Mouse (Mus musculus): Measurements from ENCODE around the gene Gnb1.

The Gnb1 gene

GRCm38 (mm10) chr4:155580420-155580819 lies 89.3 kb downstream of the Gnb1 start:
- DNase-seq = peak; percentile 73

DNA sequence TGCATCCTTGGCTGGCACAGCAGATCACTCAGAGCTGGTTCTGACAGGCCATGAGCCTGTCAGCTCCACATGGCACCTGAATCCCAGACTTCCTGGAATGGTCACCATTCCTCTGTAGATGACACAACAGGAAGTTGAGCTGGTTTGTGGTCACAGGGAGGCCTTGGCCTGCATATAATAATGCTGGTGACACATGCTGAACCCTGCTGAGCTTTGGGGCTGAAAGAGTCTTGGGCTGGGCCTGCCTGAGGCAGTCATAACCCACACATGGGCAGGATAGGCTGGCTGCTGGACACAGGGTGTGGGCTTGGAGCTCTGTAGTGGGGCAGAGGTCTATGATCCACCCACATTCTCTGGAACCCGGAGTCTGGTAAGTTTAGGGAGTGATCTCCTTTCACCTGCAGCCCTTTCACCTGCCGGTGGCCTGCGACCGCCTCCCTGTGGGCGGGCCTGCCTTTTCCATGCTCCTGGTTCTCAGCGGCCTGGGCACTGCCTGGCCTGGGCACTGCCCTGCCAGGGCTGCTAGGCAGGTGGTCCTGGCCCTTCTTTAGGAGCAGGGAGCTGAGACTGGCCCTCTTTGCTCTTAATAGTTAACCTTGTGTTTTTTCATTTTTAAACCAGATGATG lies 91.2 kb downstream of the Gnb1 start:
- peak; percentile 32 for DNase-seq

DNA sequence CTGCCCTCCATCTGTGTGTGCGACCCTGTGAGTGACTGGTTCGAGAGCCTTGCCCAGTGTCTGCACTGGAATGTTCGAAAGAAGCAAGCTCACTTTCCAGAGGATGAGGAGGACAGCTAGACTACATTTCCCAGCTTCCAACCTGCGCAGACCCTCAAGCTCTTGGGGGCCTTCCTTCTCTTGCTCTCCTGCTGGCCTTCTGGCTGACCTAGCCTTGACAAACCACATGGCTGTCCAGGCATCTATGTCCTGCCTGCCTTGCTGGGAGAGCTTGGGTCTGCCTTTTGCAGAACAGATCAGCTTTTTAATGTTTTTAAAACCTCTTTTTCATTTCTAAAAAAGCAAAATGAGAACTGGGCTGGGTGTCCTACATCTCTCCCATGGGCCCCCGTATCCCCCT lies 98.2 kb downstream of the Gnb1 start:
- DNase-seq = no peak

DNA sequence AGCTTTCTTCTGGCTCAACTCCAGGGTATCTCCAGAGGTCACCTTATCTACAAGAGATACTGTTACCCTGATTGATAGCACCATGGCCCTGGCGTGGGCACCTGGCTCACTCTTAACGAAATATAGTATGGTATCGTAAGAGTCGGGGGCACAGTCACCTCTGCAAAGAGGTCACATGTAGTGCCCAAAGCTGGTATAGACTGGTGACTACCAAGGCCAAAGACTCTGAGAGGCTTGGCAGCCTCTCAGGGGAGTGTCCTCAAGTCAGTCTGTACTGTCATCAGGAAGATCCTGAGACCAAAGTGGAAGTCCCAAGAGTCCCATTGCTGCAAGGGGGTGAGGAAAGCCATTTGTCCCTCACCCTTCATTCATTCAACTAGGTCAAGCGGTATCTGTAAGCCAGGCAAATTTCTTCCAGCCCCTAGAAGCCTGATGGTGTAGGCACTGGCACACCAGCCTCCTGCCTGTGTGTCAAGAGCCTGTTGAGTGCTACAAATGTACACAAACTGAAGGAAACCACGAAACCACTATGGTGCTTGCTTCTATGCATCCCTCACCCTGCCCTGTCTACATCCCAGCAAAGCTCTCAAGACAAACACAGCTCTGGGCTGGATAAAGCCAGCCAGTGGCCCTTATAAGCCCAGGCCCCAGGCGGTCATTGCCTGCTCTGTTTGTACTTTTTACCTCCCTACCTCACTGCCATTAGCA lies 100.0 kb downstream of the Gnb1 start:
- DNase-seq = peak; percentile 44

DNA sequence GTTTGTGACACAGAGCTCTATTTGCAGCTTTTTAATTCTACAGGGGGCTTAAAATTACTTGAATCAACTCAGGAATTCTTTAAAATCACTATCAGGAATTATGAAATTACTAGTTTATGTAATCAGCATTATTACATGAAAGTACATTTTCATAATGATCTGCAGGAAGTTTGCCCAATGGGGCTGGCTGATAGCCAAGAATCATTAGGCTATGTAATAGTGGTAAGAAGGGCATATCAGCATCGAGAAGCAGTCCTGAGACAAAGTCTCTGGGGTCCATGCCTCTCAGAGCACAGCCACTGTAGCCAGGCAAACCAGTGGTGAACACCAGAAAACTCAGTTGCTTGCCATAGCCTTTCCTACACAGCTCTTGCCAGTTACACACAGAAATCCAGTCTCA lies 102.6 kb downstream of the Gnb1 start:
- peak; percentile 54 for DNase-seq

- peak; percentile 53 for DNase-seq
These were observed 104.6 kb downstream of the Gnb1 start for GRCm38 (mm10) chr4:155595777-155596176.

DNA sequence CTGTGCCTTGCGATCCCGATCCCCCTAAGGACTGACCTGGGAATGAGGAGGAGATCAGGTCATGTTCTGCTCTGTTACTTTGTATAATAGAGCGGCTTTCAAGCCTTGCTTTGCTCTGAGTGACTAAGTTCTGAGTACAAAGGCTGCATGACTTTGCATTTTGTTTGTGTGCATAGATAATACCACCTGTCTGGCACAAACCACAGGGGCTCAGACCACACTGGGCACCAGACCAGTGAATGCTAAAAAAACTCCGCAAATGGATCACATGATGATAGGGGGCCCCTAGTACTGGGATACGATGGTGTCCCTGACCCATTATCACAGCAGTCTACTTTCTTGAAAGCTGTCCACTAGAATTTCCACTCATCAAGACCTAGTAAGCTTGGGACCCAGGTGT lies 105.4 kb downstream of the Gnb1 start:
- DNase-seq = no peak

- DNase-seq = no peak
These were observed 107.4 kb downstream of the Gnb1 start for GRCm38 (mm10) chr4:155598536-155598935.

DNA sequence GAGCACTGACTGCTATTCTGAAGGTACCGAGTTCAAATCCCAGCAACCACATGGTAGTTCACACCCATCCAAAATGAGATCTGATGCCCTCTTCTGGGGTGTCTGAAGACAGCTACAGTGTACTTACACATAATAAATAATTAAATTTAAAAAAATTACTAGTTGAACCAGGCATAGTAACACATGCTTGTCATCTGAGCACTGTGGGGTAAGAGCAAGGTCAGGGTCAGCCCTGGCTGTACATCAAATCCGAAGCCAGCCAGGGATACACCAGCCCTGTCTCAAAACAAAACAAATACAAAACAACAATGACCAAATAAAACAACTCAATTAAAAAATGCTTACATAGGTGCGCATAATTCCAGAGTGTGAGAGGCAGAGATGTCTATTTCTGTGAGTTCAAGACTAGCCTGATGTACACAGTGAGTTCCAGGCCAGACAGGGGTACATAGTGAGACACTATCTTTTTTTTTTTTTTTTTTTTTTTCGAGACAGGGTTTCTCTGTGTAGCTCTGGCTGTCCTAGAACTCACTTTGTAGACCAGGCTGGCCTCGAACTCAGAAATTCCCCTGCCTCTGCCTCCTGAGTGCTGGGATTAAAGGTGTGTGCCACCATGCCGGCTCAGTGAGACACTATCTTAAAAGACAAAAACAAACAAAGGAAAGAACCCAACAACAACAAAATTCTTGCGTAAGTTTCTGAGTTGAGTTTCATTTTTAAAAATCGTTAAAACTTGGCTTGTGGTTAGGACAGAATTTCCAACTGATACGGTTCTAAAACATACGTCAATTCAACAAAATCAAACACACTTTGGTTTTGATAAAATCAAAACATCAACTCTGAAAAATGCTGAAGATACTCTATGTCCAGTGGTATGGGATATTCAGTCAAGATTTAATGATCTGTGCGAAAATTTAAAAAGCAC lies 109.0 kb downstream of the Gnb1 start:
- no peak for DNase-seq

DNA sequence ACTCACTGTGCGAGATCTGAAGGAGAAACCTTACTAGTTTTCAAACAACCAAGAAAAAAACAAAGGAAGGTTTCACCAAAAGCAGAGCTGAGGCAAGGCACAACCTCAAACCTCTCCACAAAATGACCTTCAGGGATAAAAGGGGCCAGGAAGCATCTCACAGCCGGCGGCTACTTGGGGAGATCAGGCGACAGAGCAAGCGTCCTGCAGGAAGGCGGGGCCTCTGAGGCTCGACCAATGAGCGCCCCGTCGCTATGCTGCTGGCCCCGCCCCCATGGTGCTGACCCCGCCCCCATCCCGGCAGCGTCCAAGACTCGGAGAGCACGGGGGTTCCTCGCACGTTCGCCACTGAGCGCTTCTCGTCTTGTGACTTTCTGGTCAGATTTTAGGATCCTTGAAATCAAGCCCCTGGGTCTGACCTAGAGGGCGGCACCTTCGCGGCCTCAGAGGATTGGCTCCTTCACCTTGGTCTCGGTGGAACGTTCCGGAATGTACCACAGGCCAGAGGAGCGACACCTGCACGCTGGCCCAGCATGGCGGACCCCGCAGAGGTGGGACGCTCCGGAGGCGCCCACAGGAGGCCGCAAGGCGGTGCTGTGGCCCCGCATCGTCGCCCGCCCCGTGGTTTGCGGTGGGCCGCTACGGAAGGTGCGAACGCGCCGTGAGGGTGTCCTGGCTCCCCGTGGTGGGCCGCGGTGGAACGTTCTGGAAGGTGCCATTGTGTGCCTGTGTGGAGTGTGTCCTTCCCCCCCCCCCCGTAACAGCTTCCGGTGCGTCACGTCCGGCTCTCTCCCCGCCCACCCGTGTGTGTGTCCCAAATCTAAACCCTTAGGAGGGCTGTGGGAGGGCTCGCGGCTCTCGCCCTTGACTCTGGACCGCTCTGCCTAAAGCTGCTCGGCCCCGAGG lies 110.2 kb downstream of the Gnb1 start, which contains the start of gene Slc35e2:
TSS of gene Slc35e2 (plus strand) at position 326 of the 906 bp plus-strand sequence.
- peak; percentile 92 for DNase-seq

GRCm38 (mm10) chr4:155601997-155602456 lies 110.9 kb downstream of the Gnb1 start:
- peak; percentile 7 for DNase-seq

DNA sequence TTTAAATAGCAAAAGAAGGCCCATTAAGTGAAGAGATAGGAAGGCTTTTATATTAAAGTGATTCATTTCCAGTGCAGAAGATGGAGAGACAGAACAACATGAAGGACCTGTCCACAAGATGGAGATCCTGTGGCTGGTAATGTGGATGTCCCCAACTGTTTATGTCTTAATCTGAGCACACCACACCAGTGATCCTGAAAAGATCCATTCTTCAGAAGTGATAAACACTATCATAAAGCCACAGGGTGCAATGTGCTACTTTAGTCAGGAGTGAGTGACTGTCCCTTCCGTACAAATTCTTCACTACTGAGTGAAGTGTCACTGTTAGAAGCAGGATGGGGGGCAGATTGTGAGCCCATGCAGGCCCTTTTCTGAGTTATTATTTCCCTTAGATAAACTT lies 111.6 kb downstream of the Gnb1 start:
- DNase-seq = no peak

DNA sequence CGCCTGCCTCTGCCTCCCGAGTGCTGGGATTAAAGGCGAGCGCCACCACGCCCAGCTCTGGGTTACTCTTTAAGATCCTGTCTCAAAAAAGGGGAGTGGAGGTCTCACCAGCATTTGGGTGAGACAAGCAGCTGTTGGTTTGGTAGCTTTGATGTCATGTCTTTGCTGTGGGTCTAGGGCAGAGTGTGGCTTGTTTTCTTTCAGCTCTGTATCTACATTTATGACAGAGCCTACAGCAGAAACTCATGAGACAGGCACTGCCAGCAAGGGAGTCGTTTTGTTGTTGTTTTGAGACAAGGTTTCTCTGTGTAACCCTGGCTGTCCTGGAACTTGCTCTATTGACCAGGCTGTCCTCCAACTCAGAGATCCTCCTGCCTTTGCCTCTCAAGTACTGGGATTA lies 112.6 kb downstream of the Gnb1 start:
- DNase-seq = no peak

- DNase-seq = no peak
These were observed 114.0 kb downstream of the Gnb1 start for GRCm38 (mm10) chr4:155605132-155605531.

DNA sequence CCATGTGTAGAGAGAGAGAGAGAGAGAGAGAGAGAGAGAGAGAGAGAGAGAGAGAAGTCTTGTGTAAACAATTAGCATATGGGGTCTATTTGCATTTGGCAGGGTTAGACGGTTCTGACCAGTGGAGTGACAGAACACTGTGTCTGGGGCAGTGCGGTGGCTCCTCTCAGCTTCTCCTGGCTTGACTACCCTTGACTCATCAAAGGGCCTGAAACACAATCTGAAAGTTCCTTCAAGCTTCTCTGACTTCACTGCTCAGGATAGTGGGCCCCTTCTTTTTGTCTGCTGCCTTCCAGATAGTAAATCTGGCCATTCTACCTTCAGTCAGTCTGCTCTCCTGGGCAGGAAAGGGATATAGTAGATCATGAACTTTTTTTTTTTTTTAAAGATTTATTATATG lies 115.7 kb downstream of the Gnb1 start:
- no peak for DNase-seq

All from lung, postnatal 36 days (tissue).